Mouse (Mus musculus) megakaryocyte progenitor cell, adult 5-6 weeks (primary cell): ENCODE data around the gene Zfp422. TPM values are rescaled to one million over a fixed set of nuclear protein-coding genes. Genes with fewer than 3 reads are reported as not detected.

Experiments used
- ATAC-seq: replicated peaks from 2 replicates; pipeline ENCODE4 v1.8.0; 2016; ENCODE audit warnings: mild to moderate bottlenecking, moderate TSS enrichment, inconsistent platforms; ENCODE audit not compliant: poor library complexity
- total RNA-seq, 2 experiments: library from RNA; stranded (forward) in 1 of 2; stranded (reverse) in 1 of 2; fragments of 157-497, 149-512 nt in 1 of 2; fragments of 200-1000 nt in 1 of 2; gene quantifications; 2 replicates each; pipeline versions ENCODE4 v1.2.3 to v1.2.4; 2015 to 2017

Gene Zfp422
- 129 and 134 TPM in 2 replicates for total RNA-seq (2015)
- total RNA-seq (2017), result 58.4 and 63.3 TPM in 2 replicates

- ATAC-seq, result peak; percentile 59
These were observed at the start of gene Zfp422 for GRCm38 (mm10) chr6:116628539-116629171. TSS of gene Zfp422 (minus strand) at chr6:116628999.

DNA sequence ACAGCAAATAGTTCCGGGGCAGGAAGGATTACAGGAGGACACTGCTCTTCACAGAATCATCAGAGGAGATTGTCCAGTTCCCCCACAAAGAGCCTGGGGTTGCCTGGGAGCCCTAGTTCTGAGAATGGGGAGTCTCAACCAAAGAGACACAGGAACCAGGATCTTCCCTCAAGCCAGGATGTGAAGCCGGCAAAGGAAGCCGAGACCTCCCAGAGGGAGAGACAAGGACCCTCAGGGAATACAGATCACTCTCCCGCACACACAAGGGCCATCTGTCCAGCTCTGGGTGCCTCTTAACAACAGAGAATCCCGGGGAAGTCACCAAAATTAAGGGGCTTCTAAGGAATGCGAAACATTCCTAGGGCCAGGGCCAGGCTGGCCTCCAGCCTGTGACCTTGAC, 48.5 kb upstream of the Zfp422 start:
- no peak for ATAC-seq

DNA sequence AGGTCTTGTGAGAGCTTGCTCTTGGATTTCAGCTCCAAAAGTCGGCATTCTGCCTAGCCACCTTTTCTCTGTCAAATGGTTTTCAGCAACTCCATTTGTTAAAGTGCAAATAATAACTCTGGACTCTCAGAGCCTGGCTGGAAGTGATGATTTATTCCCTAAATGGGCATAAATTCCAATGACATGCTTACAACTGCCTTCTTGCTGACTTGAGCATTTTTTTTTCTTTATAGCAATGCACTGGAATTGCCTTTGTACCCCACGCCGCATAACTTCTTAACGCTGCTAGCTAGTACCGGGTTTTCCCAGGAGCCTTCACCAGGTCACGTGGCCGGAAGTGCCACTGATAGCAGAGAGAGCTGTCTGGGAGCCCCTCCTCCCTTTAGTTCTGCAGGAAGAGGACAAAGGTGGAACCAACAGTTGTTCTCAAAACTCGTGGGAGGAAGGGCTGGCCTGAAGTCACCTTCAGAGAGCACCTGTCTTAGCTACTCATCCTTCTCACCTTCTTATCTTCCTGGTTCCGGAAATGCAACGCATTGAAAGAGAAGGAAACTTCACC, 47.6 kb upstream of the Zfp422 start:
- ATAC-seq, result no peak

DNA sequence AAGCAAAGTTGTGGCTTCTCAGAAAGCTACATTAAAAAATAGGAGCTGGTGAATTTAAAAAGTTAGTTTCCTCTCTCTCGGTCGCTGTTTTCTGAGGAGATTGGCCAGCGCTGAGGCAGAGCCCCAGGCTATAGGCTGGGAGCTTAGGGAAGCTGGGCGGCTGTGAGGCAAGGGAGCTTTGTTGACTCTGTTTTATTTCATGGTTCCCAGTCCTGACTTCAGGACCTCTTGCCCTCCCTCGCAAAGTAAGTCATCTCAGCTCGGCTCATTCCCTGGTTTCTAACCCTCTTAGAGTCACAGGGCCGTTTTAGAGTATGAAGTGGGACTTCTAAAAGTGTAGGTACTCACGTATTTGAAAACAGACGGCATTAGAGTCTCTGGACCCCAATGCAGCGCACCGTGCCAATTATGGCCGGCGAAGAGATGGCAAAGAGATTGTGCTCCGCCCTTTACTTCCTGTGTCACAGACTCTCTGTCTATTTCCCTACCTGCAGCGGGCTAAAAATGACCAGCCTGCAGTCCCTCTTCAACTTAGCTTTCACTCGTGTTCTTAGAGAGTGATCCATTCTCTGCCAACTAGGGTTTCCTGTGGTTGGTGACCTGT, 45.6 kb upstream of the Zfp422 start:
- peak; percentile 17; the same call in 1 of the 2 replicates for ATAC-seq

- ATAC-seq, result peak; percentile 67
These were observed 44.9 kb upstream of the Zfp422 start, which contains the start of gene Rassf4 for GRCm38 (mm10) chr6:116673471-116674282. TSS of gene Rassf4 (minus strand) at chr6:116673952.

GRCm38 (mm10) chr6:116672349-116672748, 43.5 kb upstream of the Zfp422 start:
- no peak for ATAC-seq

- ATAC-seq, result no peak
These were observed 43.0 kb upstream of the Zfp422 start for GRCm38 (mm10) chr6:116671768-116672167.

DNA sequence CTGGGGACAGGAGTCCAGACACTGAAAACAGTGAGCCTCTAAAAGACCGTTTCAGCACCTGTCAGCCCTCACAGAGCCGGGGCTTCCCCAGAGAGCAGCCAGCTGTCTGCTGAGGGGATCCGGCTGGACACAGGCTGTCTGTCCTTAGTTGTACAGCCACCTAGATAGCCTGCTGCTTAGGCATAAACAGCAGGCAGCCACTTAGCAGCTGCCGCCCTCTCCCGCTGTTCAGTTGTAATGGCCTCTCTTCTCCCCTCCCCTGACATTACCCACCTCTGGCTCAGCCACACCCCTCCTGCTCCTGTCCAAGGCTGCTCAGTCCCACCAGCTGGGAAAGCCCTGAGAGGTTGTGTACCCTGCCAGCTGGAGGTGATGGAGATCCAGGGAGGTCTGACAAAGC, 42.2 kb upstream of the Zfp422 start:
- ATAC-seq, result no peak

- no peak for ATAC-seq
These were observed 41.3 kb upstream of the Zfp422 start for GRCm38 (mm10) chr6:116670144-116670543.

- ATAC-seq, result peak; percentile 20
These were observed 40.1 kb upstream of the Zfp422 start for GRCm38 (mm10) chr6:116668682-116669470.

- no peak for ATAC-seq
These were observed 38.6 kb upstream of the Zfp422 start for GRCm38 (mm10) chr6:116667382-116667781.

DNA sequence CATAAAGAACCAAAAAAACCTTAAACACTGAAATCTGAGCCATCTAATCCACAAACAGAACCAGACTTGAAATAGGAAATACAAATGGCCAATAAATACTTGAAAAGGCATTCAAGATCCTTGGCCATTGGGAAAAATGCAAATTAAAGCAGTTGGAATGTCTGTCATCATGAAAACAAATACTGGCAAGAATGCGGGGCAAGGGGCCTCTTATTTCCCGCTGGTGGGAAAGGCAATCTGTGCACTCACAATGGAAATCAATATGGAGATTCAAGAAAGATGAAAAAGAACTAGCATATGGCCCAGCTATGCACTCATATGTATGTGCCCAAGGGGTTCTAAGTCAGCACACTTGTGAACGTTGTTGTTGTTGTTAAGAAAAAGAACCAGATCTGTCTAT, 38.1 kb upstream of the Zfp422 start:
- no peak for ATAC-seq

DNA sequence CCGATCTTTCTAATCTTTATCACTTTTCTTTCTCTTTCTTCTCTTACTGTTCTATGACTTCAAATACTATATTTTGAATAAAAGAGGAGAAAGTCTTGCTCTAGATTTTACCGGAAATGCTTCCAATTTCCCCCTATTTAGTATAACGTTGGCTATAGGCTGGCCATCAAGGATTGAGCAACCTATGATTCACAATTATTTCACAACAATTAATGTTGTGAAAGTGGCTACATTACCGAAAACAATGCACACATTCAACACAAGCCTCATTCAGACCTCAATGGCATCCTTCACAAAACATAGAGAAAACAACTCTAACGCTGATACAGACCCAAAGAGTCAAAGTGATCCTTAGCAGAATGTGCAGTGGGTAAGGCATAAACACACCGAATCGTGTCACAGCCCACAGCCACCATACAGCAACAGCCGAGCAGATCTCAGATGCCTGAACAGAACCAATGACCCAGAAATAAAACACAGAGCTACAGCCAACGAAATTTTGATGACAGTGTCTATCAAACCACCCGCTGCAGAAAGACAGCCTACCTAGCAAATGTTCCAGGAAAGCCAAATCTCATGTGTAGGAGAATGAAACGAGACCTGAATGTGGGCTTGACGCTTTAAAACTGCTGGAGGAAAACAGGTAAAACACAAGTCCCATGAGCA, 37.4 kb upstream of the Zfp422 start:
- peak; percentile 38; the same call in 1 of the 2 replicates for ATAC-seq

GRCm38 (mm10) chr6:116664830-116665229, 36.0 kb upstream of the Zfp422 start:
- no peak for ATAC-seq

DNA sequence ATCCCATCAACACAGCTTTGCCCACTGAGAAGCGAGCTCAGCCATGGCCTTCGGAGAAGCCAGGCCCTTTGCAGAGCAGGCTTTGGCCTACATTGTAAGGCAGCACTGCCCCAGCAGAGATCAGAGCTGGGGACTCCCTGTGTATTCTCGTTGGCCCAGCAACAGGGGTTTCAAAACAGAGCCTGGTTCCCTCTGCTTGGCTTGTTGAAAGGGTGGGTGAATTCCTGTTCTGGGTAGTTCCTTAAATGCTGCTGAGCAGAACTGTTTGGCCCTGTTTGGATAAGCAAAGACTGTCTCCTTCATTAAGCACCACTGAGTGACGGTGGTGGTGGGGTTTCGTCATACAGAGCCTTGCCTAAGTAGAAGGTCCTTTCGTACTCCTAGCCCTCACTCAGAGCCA, 35.2 kb upstream of the Zfp422 start:
- peak; percentile 89 for ATAC-seq

DNA sequence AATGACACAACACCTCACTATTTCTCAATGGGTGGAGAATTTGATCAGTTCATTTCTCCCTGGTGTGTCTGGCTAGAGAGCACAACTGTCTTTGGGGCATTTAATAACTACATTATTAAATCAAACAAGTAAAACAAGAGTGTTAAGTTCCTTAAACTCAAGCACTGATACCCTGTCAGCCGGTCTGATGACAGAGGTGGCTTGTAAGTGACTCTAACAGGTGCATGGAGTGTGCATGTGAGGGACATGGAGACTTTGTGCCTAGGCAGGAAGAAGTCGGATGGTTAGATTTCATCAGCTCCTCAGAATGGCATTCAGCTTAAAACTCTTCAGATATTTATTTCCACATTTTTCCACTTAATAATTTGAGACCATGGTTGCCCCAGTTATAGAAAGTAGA, 34.6 kb upstream of the Zfp422 start:
- no peak for ATAC-seq

GRCm38 (mm10) chr6:116653684-116654454, 25.1 kb upstream of the Zfp422 start:
- peak; percentile 69 for ATAC-seq

DNA sequence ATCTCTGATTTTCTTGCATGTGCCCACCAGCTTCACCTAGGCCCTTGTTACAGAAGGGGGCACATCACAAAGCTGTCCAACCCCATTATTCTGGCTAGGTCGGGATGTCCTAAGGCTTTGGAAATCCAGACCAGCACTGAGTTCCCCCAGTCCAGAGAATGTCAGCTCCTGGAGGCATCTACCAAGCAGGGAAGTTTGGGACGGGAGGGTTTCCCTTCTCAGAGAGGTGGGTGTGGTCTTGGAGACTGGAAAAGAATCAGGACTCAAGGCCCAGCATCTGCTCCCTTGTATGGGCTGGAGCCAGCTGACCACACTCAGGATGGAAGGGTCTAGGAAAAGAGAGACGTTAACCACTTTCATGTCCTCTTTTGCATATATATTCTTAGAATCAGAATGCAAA, 24.4 kb upstream of the Zfp422 start:
- ATAC-seq, result no peak

- peak; percentile 24 for ATAC-seq
These were observed 22.8 kb upstream of the Zfp422 start for GRCm38 (mm10) chr6:116651437-116652118.
